Mouse (Mus musculus) embryonic facial prominence, embryonic 15.5 days (tissue): ENCODE results near the gene Tm9sf1. TPM values are rescaled to one million over a fixed set of nuclear protein-coding genes. Genes with fewer than 3 reads are reported as not detected.

Experiments used
- ATAC-seq: fragments of 200-750 bp; cut with Nextera tagmentation; 2 replicates; pipeline ENCODE4 v1.8.0; 2017; ENCODE audit warnings: low read depth, moderate TSS enrichment; ENCODE audit not compliant: insufficient number of reproducible peaks, low FRiP score, low TSS enrichment
- H3K27ac ChIP-seq: fragments of 300-500 bp; sonication (generic); replicated peaks from 2 replicates; pipeline ENCODE4 v1.5.1; 2015; ENCODE audit warnings: mild to moderate bottlenecking, inconsistent platforms
- H3K27me3 ChIP-seq: fragments of 300-500 bp; sonication (generic); 2 replicates; pipeline ENCODE4 v1.6.1; 2015; ENCODE audit warnings: inconsistent platforms
- H3K36me3 ChIP-seq: fragments of 300-500 bp; sonication (generic); 2 replicates; pipeline ENCODE4 v1.6.1; 2015; ENCODE audit warnings: mild to moderate bottlenecking, inconsistent platforms
- H3K4me1 ChIP-seq: fragments of 300-500 bp; sonication (generic); 2 replicates; pipeline ENCODE4 v1.6.1; 2015; ENCODE audit warnings: inconsistent platforms
- H3K4me2 ChIP-seq: fragments of 300-500 bp; sonication (generic); replicated peaks from 2 replicates; pipeline ENCODE4 v1.6.1; 2015; ENCODE audit warnings: mild to moderate bottlenecking, inconsistent platforms
- H3K4me3 ChIP-seq: fragments of 300-500 bp; sonication (generic); replicated peaks from 2 replicates; pipeline ENCODE4 v1.5.1; 2015; ENCODE audit warnings: mild to moderate bottlenecking, inconsistent platforms
- H3K9ac ChIP-seq: fragments of 300-500 bp; sonication (generic); 2 replicates; pipeline ENCODE4 v1.6.1; 2015; ENCODE audit warnings: inconsistent platforms
- H3K9me3 ChIP-seq: fragments of 300-500 bp; sonication (generic); replicated peaks from 2 replicates; pipeline ENCODE4 v1.6.1; 2016; ENCODE audit warnings: inconsistent platforms
- WGBS: fragments of 180-500 bp; shearing (Covaris S2); methylation state at CpG from one replicate; pipeline ENCODE4 v1.1.7; 2015; 5-methylcytosine and 5-hydroxymethylcytosine counted together
- polyA plus RNA-seq: library from polyadenylated mRNA; unstranded; fragments of >200 nt; fragmentation: Nextera tagmentation; extraction: Ambion mirVana; gene quantifications from 2 replicates; pipeline ENCODE4 v1.2.1, GENCODE M21; 2015

Tm9sf1 gene
- polyA plus RNA-seq, 1 experiment from 2014 or later: 114 TPM

DNA sequence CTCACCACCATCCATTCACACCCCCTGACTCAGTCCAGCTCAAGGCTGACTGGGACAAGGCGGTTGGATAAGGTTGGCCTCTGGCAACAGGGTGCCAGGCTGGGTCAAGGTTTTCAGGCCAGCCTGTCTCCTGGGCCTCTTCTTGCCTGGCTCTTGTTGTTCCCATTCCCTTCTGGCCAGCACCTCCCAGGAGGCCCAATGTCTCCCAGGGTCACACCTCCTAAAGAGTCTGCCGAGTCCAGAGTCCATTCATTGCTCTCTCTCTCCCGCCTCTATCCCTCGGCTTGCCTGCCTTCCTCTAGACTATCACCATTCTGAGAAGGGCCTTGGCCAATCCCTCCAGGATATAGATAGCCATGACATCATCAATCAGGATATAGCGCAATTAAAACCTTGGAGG, 14.4 kb upstream of the Tm9sf1 start:
- Histone ChIP-seq H3K4me3 (no peak overlapping the region), H3K9ac (no peak overlapping the region), H3K9me3 (no peaks in the 10 kb centered on the region), H3K27me3 (no peaks in the 10 kb centered on the region), H3K4me1 (peaks cover 13% of the 10 kb centered on the region), H3K27ac (no peak overlapping the region), H3K36me3 (peaks cover 27% of the 10 kb centered on the region), H3K4me2 (no peak overlapping the region)
- ATAC-seq: no peak
- WGBS: 90% methylated on average over 5 of the region's 5 CpGs

DNA sequence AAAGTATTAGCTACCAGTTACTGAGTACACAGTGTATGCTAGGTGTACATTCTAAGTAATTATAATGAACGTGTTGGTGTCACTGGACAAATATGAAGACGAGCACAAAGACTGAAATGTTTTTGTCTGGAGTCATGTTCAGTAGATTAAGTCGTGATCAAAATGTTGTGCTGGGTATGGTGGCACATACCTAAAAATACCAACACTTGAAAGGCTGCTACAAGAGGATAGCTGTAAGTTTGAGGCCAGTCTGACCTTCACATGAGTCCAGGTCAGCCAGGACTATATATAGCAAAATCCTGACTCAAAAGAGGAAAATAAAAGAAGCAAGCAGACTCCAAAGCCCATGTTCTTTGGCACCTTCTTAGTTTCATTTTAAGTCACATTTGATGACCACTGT, 13.3 kb upstream of the Tm9sf1 start:
- ATAC-seq: no peak
- H3K4me2 ChIP-seq: no peak overlapping the region
- no peaks in the 10 kb centered on the region for H3K9me3 ChIP-seq
- peaks cover 21% of the 10 kb centered on the region for H3K36me3 ChIP-seq
- no peak overlapping the region for H3K9ac ChIP-seq
- no peaks in the 10 kb centered on the region for H3K27me3 ChIP-seq
- H3K4me3 ChIP-seq: no peak overlapping the region
- peaks cover 13% of the 10 kb centered on the region for H3K4me1 ChIP-seq
- no peak overlapping the region for H3K27ac ChIP-seq
- WGBS: 88% methylated on average over 3 of the region's 3 CpGs

GRCm38 (mm10) chr14:55651528-55651927, 7.9 kb upstream of the Tm9sf1 start:
- Histone ChIP-seq H3K4me1 (peaks cover 4% of the 10 kb centered on the region; the same call in 1 of the 2 replicates), H3K27ac (no peak overlapping the region), H3K9me3 (no peaks in the 10 kb centered on the region), H3K4me2 (no peak overlapping the region), H3K36me3 (0 out of 2 replicates have a peak, but pooled peaks cover 4% of the 10 kb centered on the region), H3K9ac (no peak overlapping the region), H3K4me3 (no peak overlapping the region), H3K27me3 (no peaks in the 10 kb centered on the region)
- no peak for ATAC-seq
- 84% methylated on average over 7 of the region's 7 CpGs for WGBS

GRCm38 (mm10) chr14:55649884-55650283, 6.3 kb upstream of the Tm9sf1 start, which contains the start of gene Tssk4:
Gene Tssk4 (plus strand): TSS chr14:55650184.
- H3K4me2 ChIP-seq: no peak within 1 kb of the TSS
- H3K4me3 ChIP-seq: no peak within 1 kb of the TSS
- no peaks in the 10 kb centered on the region for H3K27me3 ChIP-seq
- H3K27ac ChIP-seq: no peak within 1 kb of the TSS
- H3K36me3 ChIP-seq: peaks cover 7% of the 10 kb centered on the region; the same call in 1 of the 2 replicates
- peaks cover 9% of the 10 kb centered on the region for H3K4me1 ChIP-seq
- no peak within 1 kb of the TSS for H3K9ac ChIP-seq
- no peak for ATAC-seq
- no peaks in the 10 kb centered on the region for H3K9me3 ChIP-seq
- WGBS: 94% methylated on average over 2 of the region's 2 CpGs

- H3K4me3 ChIP-seq: peak overlapping the region; percentile 92
- peaks cover 27% of the 10 kb centered on the region for H3K36me3 ChIP-seq
- WGBS: 14% methylated on average over 17 of the region's 17 CpGs
- peak overlapping the region; percentile 54 for H3K4me2 ChIP-seq
- no peaks in the 10 kb centered on the region for H3K27me3 ChIP-seq
- peak overlapping the region; percentile 90 for H3K27ac ChIP-seq
- peaks cover 21% of the 10 kb centered on the region for H3K4me1 ChIP-seq
- peak overlapping the region; percentile 91 for H3K9ac ChIP-seq
- ATAC-seq: no peak
- H3K9me3 ChIP-seq: no peaks in the 10 kb centered on the region
Observed at GRCm38 (mm10) chr14:55644261-55644888, 769 bp upstream of the Tm9sf1 start.

DNA sequence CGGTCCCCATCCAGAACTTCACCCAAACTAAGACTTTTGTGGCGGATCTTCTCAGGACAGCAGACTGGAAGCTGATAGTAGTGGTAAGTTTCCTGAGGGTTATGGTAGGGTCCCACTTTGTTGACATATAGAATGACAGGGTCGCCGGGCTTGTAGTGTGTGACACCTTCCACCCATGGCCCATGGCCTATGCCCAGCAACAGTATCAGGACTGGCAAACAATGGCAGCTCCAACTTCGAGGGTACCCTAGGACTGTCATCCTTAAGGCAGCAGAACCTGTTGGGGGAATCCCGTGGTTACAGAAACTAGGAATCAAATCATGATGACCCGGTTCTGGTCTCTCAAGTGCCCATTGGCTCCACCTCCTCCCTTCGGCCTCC, 937 bp downstream of the Tm9sf1 start:
- H3K27ac ChIP-seq: peak overlapping the region; percentile 90
- peak overlapping the region; percentile 91 for H3K9ac ChIP-seq
- H3K27me3 ChIP-seq: no peaks in the 10 kb centered on the region
- peaks cover 21% of the 10 kb centered on the region for H3K4me1 ChIP-seq
- 17% methylated on average over 8 of the region's 8 CpGs for WGBS
- H3K4me3 ChIP-seq: peak overlapping the region; percentile 92
- no peaks in the 10 kb centered on the region for H3K9me3 ChIP-seq
- peak; percentile 48 for ATAC-seq
- peaks cover 43% of the 10 kb centered on the region for H3K36me3 ChIP-seq
- H3K4me2 ChIP-seq: peak overlapping the region; percentile 54

- Histone ChIP-seq H3K36me3 (peaks cover 53% of the 10 kb centered on the region), H3K9ac (no peak overlapping the region), H3K9me3 (no peaks in the 10 kb centered on the region), H3K4me1 (peaks cover 21% of the 10 kb centered on the region), H3K27ac (no peak overlapping the region), H3K27me3 (no peaks in the 10 kb centered on the region), H3K4me3 (no peak overlapping the region), H3K4me2 (no peak overlapping the region)
- WGBS: 92% methylated on average over 13 of the region's 13 CpGs
- ATAC-seq: no peak
Observed at GRCm38 (mm10) chr14:55641291-55641690, 2.3 kb downstream of the Tm9sf1 start.

- no peak overlapping the region for H3K27ac ChIP-seq
- H3K4me2 ChIP-seq: no peak overlapping the region
- ATAC-seq: no peak
- peaks cover 55% of the 10 kb centered on the region for H3K36me3 ChIP-seq
- WGBS: 94% methylated on average over 14 of the region's 14 CpGs
- H3K9me3 ChIP-seq: no peaks in the 10 kb centered on the region
- H3K4me1 ChIP-seq: peaks cover 21% of the 10 kb centered on the region
- H3K27me3 ChIP-seq: no peaks in the 10 kb centered on the region
- no peak overlapping the region for H3K4me3 ChIP-seq
- H3K9ac ChIP-seq: no peak overlapping the region
Observed at GRCm38 (mm10) chr14:55640816-55641215, 2.8 kb downstream of the Tm9sf1 start.

DNA sequence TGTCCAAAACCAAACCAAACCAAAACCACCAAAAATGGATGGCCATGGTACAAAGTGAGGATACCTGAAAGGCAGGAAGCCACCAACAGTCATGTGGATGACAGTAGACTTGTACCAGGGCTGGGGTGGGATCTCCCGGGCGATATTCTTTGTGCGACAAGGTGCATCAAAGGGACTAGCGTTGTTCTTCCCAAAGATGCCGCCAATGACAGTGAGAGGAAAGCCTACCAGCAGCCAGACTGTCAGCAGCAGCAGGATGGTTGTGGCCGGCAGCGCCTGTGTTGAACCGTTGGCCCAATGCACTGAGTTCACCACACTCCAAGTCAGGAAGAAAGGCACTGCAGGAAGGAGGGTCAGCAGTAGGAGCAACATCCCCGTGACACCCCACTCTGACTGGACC, 5.8 kb downstream of the Tm9sf1 start, which contains the start of gene Gm49378:
Gene Gm49378 (minus strand): TSS at position 101 of the 400 bp plus-strand sequence.
- Histone ChIP-seq H3K4me1 (peaks cover 24% of the 10 kb centered on the region), H3K4me2 (no peak within 1 kb of the TSS), H3K27me3 (no peaks in the 10 kb centered on the region), H3K9me3 (no peaks in the 10 kb centered on the region), H3K27ac (no peak within 1 kb of the TSS), H3K4me3 (no peak within 1 kb of the TSS), H3K9ac (no peak within 1 kb of the TSS), H3K36me3 (peaks cover 70% of the 10 kb centered on the region)
- WGBS: 96% methylated on average over 9 of the region's 9 CpGs
- ATAC-seq: no peak

- Histone ChIP-seq H3K27me3 (no peaks in the 10 kb centered on the region), H3K36me3 (peaks cover 80% of the 10 kb centered on the region), H3K4me1 (peaks cover 18% of the 10 kb centered on the region), H3K9me3 (no peaks in the 10 kb centered on the region), H3K27ac (peak within 1 kb of the TSS; percentile 84), H3K4me3 (peak within 1 kb of the TSS; percentile 61), H3K9ac (peak within 1 kb of the TSS; percentile 31), H3K4me2 (peak within 1 kb of the TSS; percentile 77)
- 2% methylated on average over 33 of the region's 33 CpGs for WGBS
- peak; percentile 91 for ATAC-seq
Observed at GRCm38 (mm10) chr14:55635523-55636007, 8.0 kb downstream of the Tm9sf1 start, which contains the start of gene Ipo4. Gene Ipo4 (minus strand): TSS chr14:55635957.

- peak overlapping the region; percentile 61 for H3K4me3 ChIP-seq
- peaks cover 81% of the 10 kb centered on the region for H3K36me3 ChIP-seq
- H3K9me3 ChIP-seq: no peaks in the 10 kb centered on the region
- peaks cover 18% of the 10 kb centered on the region for H3K4me1 ChIP-seq
- H3K4me2 ChIP-seq: peak overlapping the region; percentile 77
- 3% methylated on average over 23 of the region's 23 CpGs for WGBS
- H3K27ac ChIP-seq: peak overlapping the region; percentile 84
- peak; percentile 17 for ATAC-seq
- no peaks in the 10 kb centered on the region for H3K27me3 ChIP-seq
- peak overlapping the region; percentile 31 for H3K9ac ChIP-seq
Observed at GRCm38 (mm10) chr14:55634874-55635522, 8.6 kb downstream of the Tm9sf1 start.
